Mouse (Mus musculus): ENCODE data around the gene Mlkl. TPM values are rescaled to one million over a fixed set of nuclear protein-coding genes. Genes with fewer than 3 reads are reported as not detected.

Mlkl gene
- 0.20 and 0.44 TPM in 2 replicates for polyA plus RNA-seq (2014; fragmentation: Nextera tagmentation; extraction: Ambion mirVana)

GRCm38 (mm10) chr8:111337890-111338347, at the start of gene Mlkl:
Gene Mlkl, minus strand, starts transcription at chr8:111338177.
- no peak within 1 kb of the TSS for H3K27ac ChIP-seq (replicated peaks; ENCODE audit: low read depth, low read length)
- no peaks in the 10 kb centered on the region for H3K9me3 ChIP-seq (ENCODE audit: control insufficient read depth, low read length)
- ATAC-seq (ENCODE audit: insufficient number of reproducible peaks, low FRiP score, low TSS enrichment, low read depth) (no peak), DNase-seq (ENCODE audit: low spot score) (peak; percentile 65)
- peaks cover 18% of the 10 kb centered on the region for H3K27me3 ChIP-seq (ENCODE audit: control insufficient read depth, insufficient read depth, low read length)
- H3K4me3 ChIP-seq (ENCODE audit: low read depth, low read length), result peak within 1 kb of the TSS; percentile 28
- no peaks in the 10 kb centered on the region for H3K36me3 ChIP-seq (ENCODE audit: control insufficient read depth, insufficient read depth, low read length)
- H3K9ac ChIP-seq (ENCODE audit: low read length), result no peak within 1 kb of the TSS
- peak within 1 kb of the TSS; percentile 54 for H3K4me2 ChIP-seq (ENCODE audit: low read depth, severe bottlenecking)
- under 1% methylated on average over 29 of the region's 29 CpGs for WGBS
- 0 out of 2 replicates have a peak, but pooled peaks cover 3% of the 10 kb centered on the region for H3K4me1 ChIP-seq (ENCODE audit: control insufficient read depth, insufficient read depth, low read length)

DNA sequence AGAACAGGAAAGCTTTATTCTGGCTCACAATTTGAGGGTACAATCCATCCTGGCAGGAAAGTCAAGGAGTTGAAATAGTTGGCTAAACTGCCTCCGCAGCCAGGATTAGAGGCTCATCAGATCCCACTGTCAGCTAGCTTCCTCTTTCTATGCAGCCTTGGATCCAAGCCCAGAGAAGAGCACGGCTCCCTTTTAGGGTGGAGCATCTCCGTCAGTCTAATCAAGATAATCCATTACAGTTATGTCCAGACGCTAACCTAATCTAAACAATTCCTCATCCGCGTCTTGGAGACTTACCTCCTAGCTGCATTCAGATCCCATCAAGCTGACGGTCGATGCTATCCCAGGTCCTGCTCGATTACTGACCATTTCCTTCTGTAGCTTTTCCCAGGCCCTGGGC, 47.9 kb upstream of the Mlkl start:
- no peaks in the 10 kb centered on the region for H3K9me3 ChIP-seq (ENCODE audit: control insufficient read depth, low read length)
- no peaks in the 10 kb centered on the region for H3K4me1 ChIP-seq (ENCODE audit: control insufficient read depth, insufficient read depth, low read length)
- H3K9ac ChIP-seq (ENCODE audit: low read length), result no peak overlapping the region
- no peak overlapping the region for H3K27ac ChIP-seq (replicated peaks; ENCODE audit: low read depth, low read length)
- ATAC-seq (ENCODE audit: insufficient number of reproducible peaks, low FRiP score, low TSS enrichment, low read depth), result no peak
- no peaks in the 10 kb centered on the region for H3K36me3 ChIP-seq (ENCODE audit: control insufficient read depth, insufficient read depth, low read length)
- no peak for DNase-seq (ENCODE audit: low spot score)
- H3K27me3 ChIP-seq (ENCODE audit: control insufficient read depth, insufficient read depth, low read length), result 0 out of 2 replicates have a peak, but pooled peaks cover 2% of the 10 kb centered on the region
- H3K4me3 ChIP-seq (ENCODE audit: low read depth, low read length), result no peak overlapping the region
- 83% methylated on average over 9 of the region's 9 CpGs for WGBS
- H3K4me2 ChIP-seq (ENCODE audit: low read depth, severe bottlenecking), result no peak overlapping the region

- Histone ChIP-seq H3K9ac (ENCODE audit: low read length) (no peak overlapping the region), H3K4me3 (ENCODE audit: low read depth, low read length) (no peak overlapping the region), H3K4me1 (ENCODE audit: control insufficient read depth, insufficient read depth, low read length) (no peaks in the 10 kb centered on the region), H3K9me3 (ENCODE audit: control insufficient read depth, low read length) (no peaks in the 10 kb centered on the region), H3K4me2 (ENCODE audit: low read depth, severe bottlenecking) (no peak overlapping the region), H3K27me3 (ENCODE audit: control insufficient read depth, insufficient read depth, low read length) (no peaks in the 10 kb centered on the region), H3K36me3 (ENCODE audit: control insufficient read depth, insufficient read depth, low read length) (no peaks in the 10 kb centered on the region), H3K27ac (replicated peaks; ENCODE audit: low read depth, low read length) (no peak overlapping the region)
- DNase-seq (ENCODE audit: low spot score) (no peak), ATAC-seq (ENCODE audit: insufficient number of reproducible peaks, low FRiP score, low TSS enrichment, low read depth) (no peak)
- 39% methylated on average over 2 of the region's 2 CpGs for WGBS
These were observed 46.7 kb upstream of the Mlkl start for GRCm38 (mm10) chr8:111384628-111385027.

- H3K27me3 ChIP-seq (ENCODE audit: control insufficient read depth, insufficient read depth, low read length), result no peaks in the 10 kb centered on the region
- H3K4me3 ChIP-seq (ENCODE audit: low read depth, low read length), result no peak overlapping the region
- no peaks in the 10 kb centered on the region for H3K36me3 ChIP-seq (ENCODE audit: control insufficient read depth, insufficient read depth, low read length)
- ATAC-seq (ENCODE audit: insufficient number of reproducible peaks, low FRiP score, low TSS enrichment, low read depth) (no peak), DNase-seq (ENCODE audit: low spot score) (no peak)
- 82% methylated on average over 6 of the region's 6 CpGs for WGBS
- no peak overlapping the region for H3K27ac ChIP-seq (replicated peaks; ENCODE audit: low read depth, low read length)
- no peaks in the 10 kb centered on the region for H3K9me3 ChIP-seq (ENCODE audit: control insufficient read depth, low read length)
- H3K9ac ChIP-seq (ENCODE audit: low read length), result no peak overlapping the region
- H3K4me2 ChIP-seq (ENCODE audit: low read depth, severe bottlenecking), result no peak overlapping the region
- H3K4me1 ChIP-seq (ENCODE audit: control insufficient read depth, insufficient read depth, low read length), result no peaks in the 10 kb centered on the region
These were observed 37.2 kb upstream of the Mlkl start for GRCm38 (mm10) chr8:111375192-111375591.

- H3K27ac ChIP-seq (replicated peaks; ENCODE audit: low read depth, low read length), result no peak overlapping the region
- no peaks in the 10 kb centered on the region for H3K4me1 ChIP-seq (ENCODE audit: control insufficient read depth, insufficient read depth, low read length)
- H3K27me3 ChIP-seq (ENCODE audit: control insufficient read depth, insufficient read depth, low read length), result no peaks in the 10 kb centered on the region
- H3K36me3 ChIP-seq (ENCODE audit: control insufficient read depth, insufficient read depth, low read length), result no peaks in the 10 kb centered on the region
- no peaks in the 10 kb centered on the region for H3K9me3 ChIP-seq (ENCODE audit: control insufficient read depth, low read length)
- ATAC-seq (ENCODE audit: insufficient number of reproducible peaks, low FRiP score, low TSS enrichment, low read depth) (no peak), DNase-seq (ENCODE audit: low spot score) (no peak)
- no peak overlapping the region for H3K4me2 ChIP-seq (ENCODE audit: low read depth, severe bottlenecking)
- H3K4me3 ChIP-seq (ENCODE audit: low read depth, low read length), result no peak overlapping the region
- no peak overlapping the region for H3K9ac ChIP-seq (ENCODE audit: low read length)
- 84% methylated on average over 9 of the region's 9 CpGs for WGBS
These were observed 31.7 kb upstream of the Mlkl start for GRCm38 (mm10) chr8:111369711-111370110.

DNA sequence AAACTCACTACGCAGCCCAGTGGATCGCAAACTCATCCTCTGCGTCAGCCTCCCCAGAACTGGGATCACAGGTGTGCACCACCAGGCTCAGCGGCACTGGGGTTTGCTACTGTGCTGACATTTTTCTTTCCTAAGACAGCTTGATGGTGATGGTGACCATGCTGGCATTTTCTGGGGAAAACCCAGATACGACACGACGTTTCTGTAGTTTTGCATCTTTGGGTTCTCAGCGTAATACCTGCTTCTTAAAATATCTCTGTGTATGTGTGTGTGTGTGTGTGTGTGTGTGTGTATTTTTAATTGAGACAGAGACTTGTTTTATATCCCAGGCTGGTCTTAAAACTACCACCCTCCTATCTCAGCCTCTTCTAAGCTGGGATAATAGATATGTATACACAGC, 29.4 kb upstream of the Mlkl start:
- Histone ChIP-seq H3K36me3 (ENCODE audit: control insufficient read depth, insufficient read depth, low read length) (no peaks in the 10 kb centered on the region), H3K4me1 (ENCODE audit: control insufficient read depth, insufficient read depth, low read length) (no peaks in the 10 kb centered on the region), H3K4me2 (ENCODE audit: low read depth, severe bottlenecking) (no peak overlapping the region), H3K27me3 (ENCODE audit: control insufficient read depth, insufficient read depth, low read length) (no peaks in the 10 kb centered on the region), H3K9ac (ENCODE audit: low read length) (no peak overlapping the region), H3K27ac (replicated peaks; ENCODE audit: low read depth, low read length) (no peak overlapping the region), H3K4me3 (ENCODE audit: low read depth, low read length) (no peak overlapping the region), H3K9me3 (ENCODE audit: control insufficient read depth, low read length) (no peaks in the 10 kb centered on the region)
- DNase-seq (ENCODE audit: low spot score) (no peak), ATAC-seq (ENCODE audit: insufficient number of reproducible peaks, low FRiP score, low TSS enrichment, low read depth) (no peak)
- 77% methylated on average over 8 of the region's 8 CpGs for WGBS

DNA sequence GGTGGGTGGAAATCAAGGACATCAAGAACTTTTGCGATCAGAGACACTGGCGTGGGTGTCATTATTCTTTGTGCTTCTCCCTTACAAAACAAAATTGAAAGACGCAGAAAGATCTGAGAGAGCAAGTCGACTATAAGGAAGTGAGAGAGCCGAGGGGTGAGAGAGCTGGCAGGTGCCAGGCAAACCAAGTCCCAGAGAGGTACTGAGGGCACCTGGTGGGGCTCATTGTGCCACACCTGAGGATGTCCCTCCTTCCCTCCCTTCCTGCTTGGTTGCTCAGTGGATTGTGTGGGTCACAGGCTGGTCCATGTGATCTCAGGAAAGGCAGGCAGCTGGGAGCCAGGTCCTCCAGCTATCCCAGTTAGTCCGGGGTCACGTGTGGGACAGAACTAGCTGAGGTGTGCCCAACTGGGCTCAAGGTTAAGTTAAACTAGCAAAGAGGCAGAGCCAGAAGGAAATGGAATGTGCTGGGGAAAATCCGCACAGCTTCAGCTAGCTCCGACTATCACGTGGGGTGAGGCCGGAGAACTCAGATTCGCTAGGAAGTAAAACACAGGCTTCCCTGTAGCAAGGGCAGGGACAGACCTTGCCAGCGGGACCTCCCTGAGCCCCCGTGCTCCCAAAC, 28.7 kb upstream of the Mlkl start:
- Histone ChIP-seq H3K9ac (ENCODE audit: low read length) (no peak overlapping the region), H3K4me1 (ENCODE audit: control insufficient read depth, insufficient read depth, low read length) (no peaks in the 10 kb centered on the region), H3K36me3 (ENCODE audit: control insufficient read depth, insufficient read depth, low read length) (no peaks in the 10 kb centered on the region), H3K27ac (replicated peaks; ENCODE audit: low read depth, low read length) (no peak overlapping the region), H3K27me3 (ENCODE audit: control insufficient read depth, insufficient read depth, low read length) (no peaks in the 10 kb centered on the region), H3K9me3 (ENCODE audit: control insufficient read depth, low read length) (no peaks in the 10 kb centered on the region), H3K4me2 (ENCODE audit: low read depth, severe bottlenecking) (no peak overlapping the region), H3K4me3 (ENCODE audit: low read depth, low read length) (no peak overlapping the region)
- no peak for DNase-seq (ENCODE audit: low spot score)
- WGBS, result 41% methylated on average over 14 of the region's 14 CpGs
- no peak for ATAC-seq (ENCODE audit: insufficient number of reproducible peaks, low FRiP score, low TSS enrichment, low read depth)

- Histone ChIP-seq H3K9me3 (ENCODE audit: control insufficient read depth, low read length) (no peaks in the 10 kb centered on the region), H3K9ac (ENCODE audit: low read length) (no peak overlapping the region), H3K4me2 (ENCODE audit: low read depth, severe bottlenecking) (no peak overlapping the region), H3K4me3 (ENCODE audit: low read depth, low read length) (no peak overlapping the region), H3K4me1 (ENCODE audit: control insufficient read depth, insufficient read depth, low read length) (no peaks in the 10 kb centered on the region), H3K36me3 (ENCODE audit: control insufficient read depth, insufficient read depth, low read length) (no peaks in the 10 kb centered on the region), H3K27me3 (ENCODE audit: control insufficient read depth, insufficient read depth, low read length) (no peaks in the 10 kb centered on the region), H3K27ac (replicated peaks; ENCODE audit: low read depth, low read length) (no peak overlapping the region)
- WGBS, result 67% methylated on average over 5 of the region's 8 CpGs
- DNase-seq (ENCODE audit: low spot score), result no peak
- no peak for ATAC-seq (ENCODE audit: insufficient number of reproducible peaks, low FRiP score, low TSS enrichment, low read depth)
These were observed 25.5 kb upstream of the Mlkl start for GRCm38 (mm10) chr8:111363489-111363888.
